Mouse (Mus musculus): ENCODE measurements at regions not wholly inside any gene's neighbourhood (a gene's known extent, or its start where the extent isn't known, plus 50 kb on each side); places are given as distances from the start of the nearest gene placed in this dataset.

DNA sequence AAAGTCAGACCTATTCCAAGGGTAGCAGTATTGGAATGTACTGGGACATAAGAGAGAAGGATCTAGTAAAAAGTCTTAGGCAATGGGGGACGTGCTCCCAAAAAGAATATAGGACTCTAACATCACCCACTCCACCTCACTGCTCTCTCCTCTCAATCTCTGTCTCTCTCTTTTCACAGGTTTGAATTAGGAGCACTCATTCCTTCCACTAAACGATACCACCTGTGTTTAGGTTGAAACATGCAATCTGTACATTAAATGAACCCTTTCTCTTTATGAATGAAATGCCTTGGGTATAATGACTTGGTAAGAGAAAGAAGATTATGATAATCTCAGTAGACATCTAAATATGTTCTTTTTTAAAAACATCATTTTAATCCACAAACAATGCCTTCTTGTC lies 129.4 kb downstream of the Zpld1 start:
- H3K27ac ChIP-seq (replicated peaks): no peak overlapping the region
- 88% methylated on average over 2 of the region's 2 CpGs for WGBS
- H3K4me1 ChIP-seq (replicated peaks): no peaks in the 10 kb centered on the region
- H3K36me3 ChIP-seq: no peaks in the 10 kb centered on the region
- no peak overlapping the region for H3K4me2 ChIP-seq
- no peak overlapping the region for H3K9ac ChIP-seq
- H3K27me3 ChIP-seq: no peaks in the 10 kb centered on the region
- no peaks in the 10 kb centered on the region for H3K9me3 ChIP-seq
- H3K4me3 ChIP-seq: no peak overlapping the region
- no peak for ATAC-seq (ENCODE audit: low FRiP score, low read depth)

GRCm38 (mm10) chr16:55166181-55166848 lies 131.5 kb downstream of the Zpld1 start:
- WGBS: 40% methylated on average over 8 of the region's 8 CpGs
- Histone ChIP-seq H3K9ac (no peak overlapping the region), H3K4me3 (no peak overlapping the region), H3K9me3 (no peaks in the 10 kb centered on the region), H3K27me3 (no peaks in the 10 kb centered on the region), H3K4me2 (no peak overlapping the region), H3K4me1 (replicated peaks) (no peaks in the 10 kb centered on the region), H3K27ac (replicated peaks) (no peak overlapping the region), H3K36me3 (no peaks in the 10 kb centered on the region)
- ATAC-seq (ENCODE audit: low FRiP score, low read depth): 0 out of 2 replicates have a peak, but pooled peaks have one; percentile 15

DNA sequence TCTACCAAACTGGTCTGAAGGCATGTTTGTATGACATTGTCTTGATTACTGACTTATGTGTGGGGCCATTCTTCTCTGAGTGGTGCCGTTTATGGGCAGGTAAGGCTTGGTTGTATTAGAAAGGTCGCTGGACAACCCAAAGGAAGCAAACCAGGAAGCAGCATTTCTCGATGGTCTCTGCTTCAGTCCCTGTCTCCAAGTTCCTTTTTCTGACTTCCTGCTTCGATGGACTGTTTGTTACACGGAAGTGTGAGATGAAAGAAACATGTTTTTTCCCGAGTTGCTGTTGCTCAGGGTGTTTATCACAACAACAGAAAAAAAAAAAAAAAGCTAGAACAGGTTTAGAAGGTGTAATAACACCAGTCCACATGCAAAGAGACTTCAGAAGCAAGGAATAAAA lies 134.9 kb downstream of the Zpld1 start:
- 82% methylated on average over 6 of the region's 6 CpGs for WGBS
- H3K27me3 ChIP-seq: no peaks in the 10 kb centered on the region
- ATAC-seq (ENCODE audit: low FRiP score, low read depth): no peak

GRCm38 (mm10) chr16:55151726-55152125 lies 146.1 kb downstream of the Zpld1 start:
- peak; percentile 61; the same call in 1 of the 2 replicates for ATAC-seq (ENCODE audit: low FRiP score, low read depth)
- Histone ChIP-seq H3K27me3 (no peaks in the 10 kb centered on the region), H3K27ac (replicated peaks) (no peak overlapping the region), H3K9me3 (no peaks in the 10 kb centered on the region), H3K4me3 (no peak overlapping the region), H3K9ac (no peak overlapping the region), H3K36me3 (no peaks in the 10 kb centered on the region), H3K4me1 (replicated peaks) (no peaks in the 10 kb centered on the region), H3K4me2 (no peak overlapping the region)
- WGBS: 59% methylated on average over 4 of the region's 4 CpGs

More for the DNA sequence above, 134.9 kb downstream of the Zpld1 start:
- Histone ChIP-seq H3K9ac (no peak overlapping the region), H3K27ac (replicated peaks) (no peak overlapping the region), H3K4me2 (no peak overlapping the region), H3K4me3 (no peak overlapping the region), H3K36me3 (no peaks in the 10 kb centered on the region), H3K4me1 (replicated peaks) (no peaks in the 10 kb centered on the region), H3K9me3 (no peaks in the 10 kb centered on the region)

DNA sequence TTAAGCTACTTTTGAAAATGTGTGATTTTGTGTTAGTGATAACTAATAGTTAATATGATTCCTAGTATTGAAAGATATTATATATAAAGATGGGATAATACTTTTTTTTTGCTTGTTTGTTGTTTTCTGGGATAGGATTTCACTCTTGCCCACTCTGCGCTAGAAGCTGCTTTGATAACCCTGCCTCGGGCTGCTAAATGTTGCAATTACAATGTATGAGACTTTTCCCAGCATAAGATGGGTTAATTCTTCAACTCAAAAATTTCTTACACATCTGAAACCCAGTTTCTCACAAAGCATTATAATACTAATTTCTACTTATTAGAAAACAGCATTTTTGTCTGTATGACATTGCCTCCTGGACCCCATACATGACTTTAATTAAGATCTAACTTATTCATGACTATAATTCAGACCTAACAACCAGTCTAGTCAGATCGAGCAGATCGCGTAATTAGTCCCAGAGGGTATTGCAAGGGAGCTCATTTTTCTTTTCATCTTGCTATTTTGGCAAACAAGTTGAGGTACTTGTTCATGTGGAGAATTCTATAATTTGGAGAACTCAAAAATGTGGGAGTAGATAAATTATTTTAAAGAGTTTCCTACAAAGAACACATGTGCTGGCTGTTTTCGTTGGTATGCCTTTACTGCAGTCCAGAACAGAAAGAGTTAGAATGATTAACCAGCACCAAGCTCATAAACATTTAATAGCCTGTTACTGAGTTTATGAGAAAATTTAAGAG lies 155.2 kb downstream of the Zpld1 start:
- Histone ChIP-seq H3K27me3 (no peaks in the 10 kb centered on the region), H3K36me3 (no peaks in the 10 kb centered on the region), H3K4me2 (no peak overlapping the region), H3K9me3 (no peaks in the 10 kb centered on the region), H3K27ac (replicated peaks) (no peak overlapping the region), H3K4me3 (no peak overlapping the region), H3K9ac (no peak overlapping the region), H3K4me1 (replicated peaks) (no peaks in the 10 kb centered on the region)
- no peak for ATAC-seq (ENCODE audit: low FRiP score, low read depth)
- WGBS: 67% methylated on average over 6 of the region's 6 CpGs

DNA sequence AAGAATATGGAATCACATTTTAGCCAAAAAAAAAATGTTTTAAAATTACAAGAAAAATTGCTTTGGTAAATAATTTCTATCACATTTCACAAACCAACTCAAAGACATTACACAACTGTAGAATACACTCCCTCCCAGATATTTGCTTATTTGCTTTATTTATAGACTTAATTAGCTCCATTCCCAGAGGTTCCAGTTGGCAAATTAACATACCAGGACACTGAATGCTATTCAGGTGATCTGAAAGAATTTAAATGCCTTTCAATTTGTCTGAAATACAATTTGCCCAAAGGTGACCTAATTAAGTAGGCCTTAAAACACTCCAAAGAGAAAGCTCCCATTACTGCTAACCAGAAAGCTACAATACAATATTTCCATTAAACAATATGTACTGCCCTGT lies 162.8 kb downstream of the Zpld1 start:
- H3K4me3 ChIP-seq: no peak overlapping the region
- no peak overlapping the region for H3K4me2 ChIP-seq
- no peaks in the 10 kb centered on the region for H3K9me3 ChIP-seq
- no peak overlapping the region for H3K9ac ChIP-seq
- H3K36me3 ChIP-seq: no peaks in the 10 kb centered on the region
- no peak for ATAC-seq (ENCODE audit: low FRiP score, low read depth)
- no peaks in the 10 kb centered on the region for H3K4me1 ChIP-seq (replicated peaks)
- no peaks in the 10 kb centered on the region for H3K27me3 ChIP-seq
- H3K27ac ChIP-seq (replicated peaks): no peak overlapping the region

GRCm38 (mm10) chr16:55097651-55098050 lies 200.1 kb downstream of the Zpld1 start:
- no peak overlapping the region for H3K4me3 ChIP-seq
- no peaks in the 10 kb centered on the region for H3K36me3 ChIP-seq
- no peaks in the 10 kb centered on the region for H3K27me3 ChIP-seq
- no peak overlapping the region for H3K27ac ChIP-seq (replicated peaks)
- H3K9ac ChIP-seq: no peak overlapping the region
- 83% methylated on average over 1 of the region's 1 CpGs for WGBS
- no peaks in the 10 kb centered on the region for H3K9me3 ChIP-seq
- H3K4me2 ChIP-seq: no peak overlapping the region
- no peaks in the 10 kb centered on the region for H3K4me1 ChIP-seq (replicated peaks)
- ATAC-seq (ENCODE audit: low FRiP score, low read depth): no peak

DNA sequence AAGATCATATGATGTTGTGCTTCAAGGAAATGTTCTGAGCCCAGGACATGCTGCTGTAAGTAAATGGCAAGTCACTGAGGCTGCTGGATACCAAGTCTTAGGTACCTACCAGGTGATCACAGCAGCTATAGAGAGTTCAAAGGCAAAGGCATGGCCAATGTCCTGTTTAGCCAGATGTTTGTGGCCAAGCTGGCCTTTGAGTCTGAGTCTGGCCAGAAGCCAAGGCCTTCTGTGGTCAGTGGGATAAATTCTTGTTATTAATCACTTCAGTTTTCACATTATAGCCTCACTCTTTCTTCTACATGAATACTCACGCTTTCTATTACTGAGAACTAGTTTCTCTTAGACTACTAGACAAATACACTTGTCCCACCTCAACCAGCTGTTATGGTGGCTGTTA lies 210.3 kb downstream of the Zpld1 start:
- 89% methylated on average over 1 of the region's 1 CpGs for WGBS
- no peaks in the 10 kb centered on the region for H3K4me1 ChIP-seq (replicated peaks)
- H3K4me2 ChIP-seq: no peak overlapping the region
- H3K4me3 ChIP-seq: no peak overlapping the region
- no peaks in the 10 kb centered on the region for H3K36me3 ChIP-seq
- no peaks in the 10 kb centered on the region for H3K9me3 ChIP-seq
- no peak overlapping the region for H3K9ac ChIP-seq
- H3K27me3 ChIP-seq: no peaks in the 10 kb centered on the region
- ATAC-seq (ENCODE audit: low FRiP score, low read depth): no peak
- no peak overlapping the region for H3K27ac ChIP-seq (replicated peaks)

DNA sequence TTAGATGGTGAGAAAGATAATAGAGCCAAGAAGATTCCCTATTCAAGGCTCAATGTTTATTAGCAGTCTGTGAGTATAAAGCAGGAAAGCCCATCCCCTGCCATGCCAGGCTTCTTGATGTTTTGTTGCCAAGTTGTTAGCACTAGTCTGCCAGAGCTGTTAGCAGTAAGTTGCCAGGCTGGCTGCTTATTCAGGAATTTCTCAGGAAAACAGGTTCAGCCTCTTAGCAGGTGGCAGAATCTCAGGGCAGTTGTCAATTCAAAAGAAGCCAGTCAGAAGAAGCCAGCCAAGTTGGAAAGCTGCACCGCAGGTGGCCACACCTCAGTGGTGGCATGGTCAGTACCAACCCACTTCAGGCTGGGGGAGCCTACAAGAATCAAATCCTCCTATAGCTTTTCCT lies 221.6 kb downstream of the Zpld1 start:
- WGBS: 89% methylated on average over 1 of the region's 1 CpGs
- H3K36me3 ChIP-seq: no peaks in the 10 kb centered on the region
- H3K9ac ChIP-seq: no peak overlapping the region
- ATAC-seq (ENCODE audit: low FRiP score, low read depth): no peak
- no peak overlapping the region for H3K4me3 ChIP-seq
- no peak overlapping the region for H3K4me2 ChIP-seq
- no peak overlapping the region for H3K27ac ChIP-seq (replicated peaks)
- H3K9me3 ChIP-seq: no peaks in the 10 kb centered on the region
- no peaks in the 10 kb centered on the region for H3K27me3 ChIP-seq
- 0 out of 2 replicates have a peak, but pooled peaks cover 3% of the 10 kb centered on the region for H3K4me1 ChIP-seq (replicated peaks)

- 95% methylated on average over 6 of the region's 6 CpGs for WGBS
- Histone ChIP-seq H3K27me3 (no peaks in the 10 kb centered on the region), H3K4me3 (no peak overlapping the region), H3K36me3 (no peaks in the 10 kb centered on the region), H3K27ac (replicated peaks) (no peak overlapping the region), H3K9me3 (no peaks in the 10 kb centered on the region), H3K4me2 (no peak overlapping the region), H3K4me1 (replicated peaks) (no peaks in the 10 kb centered on the region), H3K9ac (no peak overlapping the region)
- no peak for ATAC-seq (ENCODE audit: low FRiP score, low read depth)
These were observed 258.0 kb downstream of the Zpld1 start for GRCm38 (mm10) chr16:55039777-55040176.

GRCm38 (mm10) chr16:55001661-55002289 lies 296.0 kb downstream of the Zpld1 start:
- Histone ChIP-seq H3K27me3 (no peaks in the 10 kb centered on the region), H3K9ac (no peak overlapping the region), H3K4me1 (replicated peaks) (no peaks in the 10 kb centered on the region), H3K4me3 (no peak overlapping the region), H3K9me3 (no peaks in the 10 kb centered on the region), H3K4me2 (no peak overlapping the region), H3K27ac (replicated peaks) (no peak overlapping the region), H3K36me3 (no peaks in the 10 kb centered on the region)
- 89% methylated on average over 2 of the region's 2 CpGs for WGBS
- no peak for ATAC-seq (ENCODE audit: low FRiP score, low read depth)

GRCm38 (mm10) chr16:54991595-54992240 lies 306.1 kb downstream of the Zpld1 start:
- Histone ChIP-seq H3K4me3 (no peak overlapping the region), H3K27me3 (no peaks in the 10 kb centered on the region), H3K4me1 (replicated peaks) (no peaks in the 10 kb centered on the region), H3K9me3 (no peaks in the 10 kb centered on the region), H3K27ac (replicated peaks) (no peak overlapping the region), H3K36me3 (no peaks in the 10 kb centered on the region), H3K9ac (no peak overlapping the region), H3K4me2 (no peak overlapping the region)
- WGBS: 73% methylated on average over 4 of the region's 4 CpGs
- ATAC-seq (ENCODE audit: low FRiP score, low read depth): no peak

Data from hindbrain, embryonic 15.5 days (tissue).